Mouse (Mus musculus): ENCODE data around the gene Smc3. TPM values are rescaled to one million over a fixed set of nuclear protein-coding genes. Genes with fewer than 3 reads are reported as not detected.
"Not testable (repeated sequence)": the region's sequence is repeated elsewhere in the genome, so short reads cannot be mapped to it uniquely, and the experiment has no call there.

Smc3 gene
- polyA plus RNA-seq, 1 experiment from 2014 or later: 80.6 TPM

DNA sequence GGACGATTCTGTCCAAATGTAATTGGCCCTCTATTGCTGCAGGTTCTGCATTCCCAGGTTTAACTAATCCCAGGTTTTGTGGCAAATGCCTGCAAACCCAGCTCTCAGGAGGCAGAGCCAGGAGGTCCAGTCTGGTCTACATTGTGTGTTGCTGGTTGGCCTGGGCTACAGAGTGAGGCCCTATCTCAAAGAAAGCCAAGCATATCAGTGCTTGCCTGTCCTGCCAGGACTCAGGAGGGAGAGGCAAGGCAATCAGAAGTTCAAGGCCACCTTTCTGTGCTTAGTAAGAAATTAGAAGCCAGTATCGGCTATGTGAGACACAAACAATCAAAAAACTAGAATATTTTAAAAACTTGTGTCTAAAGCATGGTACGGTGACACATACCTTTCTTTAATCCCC is 27.0 kb upstream of the Smc3 start:
- no peaks in the 10 kb centered on the region for H3K9me3 ChIP-seq (ENCODE audit: control insufficient read depth, low read length)
- no peak overlapping the region for H3K27ac ChIP-seq (ENCODE audit: low read depth, low read length)
- H3K4me1 ChIP-seq (replicated peaks; ENCODE audit: control insufficient read depth, insufficient read depth, low read length): peaks cover 11% of the 10 kb centered on the region
- H3K9ac ChIP-seq (ENCODE audit: low read depth, low read length): no peak overlapping the region
- H3K36me3 ChIP-seq (ENCODE audit: control insufficient read depth, insufficient read depth, low read length): no peaks in the 10 kb centered on the region
- no peak overlapping the region for H3K4me3 ChIP-seq (ENCODE audit: low read depth, low read length)
- ATAC-seq (replicated peaks; ENCODE audit: low FRiP score): no peak
- 85% methylated on average over 3 of the region's 3 CpGs for WGBS
- DNase-seq (ENCODE audit: low spot score): no peak
- no peaks in the 10 kb centered on the region for H3K27me3 ChIP-seq (replicated peaks; ENCODE audit: control insufficient read depth, insufficient read depth, low read length)
- no peak overlapping the region for H3K4me2 ChIP-seq

DNA sequence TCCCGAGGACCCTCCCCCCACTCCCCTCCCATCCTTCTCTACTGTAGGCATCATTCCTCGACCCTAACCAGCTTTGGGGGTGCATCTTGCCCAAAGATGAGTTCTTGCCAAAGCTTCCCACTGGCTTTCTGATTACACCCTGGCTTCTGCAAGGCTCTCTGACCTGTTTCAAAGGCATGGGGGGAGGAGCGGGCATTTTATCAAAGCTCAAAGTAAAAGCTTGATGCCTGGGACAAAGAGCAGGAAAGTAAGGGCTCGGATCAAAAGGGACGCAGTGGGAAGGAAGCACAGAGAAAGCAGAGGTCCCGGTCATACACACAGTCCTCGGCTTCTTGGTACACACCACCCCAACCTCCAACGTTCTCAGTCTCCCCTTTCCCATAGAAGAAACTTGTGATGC is 26.1 kb upstream of the Smc3 start:
- no peak overlapping the region for H3K27ac ChIP-seq (ENCODE audit: low read depth, low read length)
- no peaks in the 10 kb centered on the region for H3K27me3 ChIP-seq (replicated peaks; ENCODE audit: control insufficient read depth, insufficient read depth, low read length)
- ATAC-seq (replicated peaks; ENCODE audit: low FRiP score) (no peak), DNase-seq (ENCODE audit: low spot score) (peak; percentile 18)
- H3K4me2 ChIP-seq: no peak overlapping the region
- H3K4me3 ChIP-seq (ENCODE audit: low read depth, low read length): no peak overlapping the region
- H3K9ac ChIP-seq (ENCODE audit: low read depth, low read length): no peak overlapping the region
- no peaks in the 10 kb centered on the region for H3K36me3 ChIP-seq (ENCODE audit: control insufficient read depth, insufficient read depth, low read length)
- H3K9me3 ChIP-seq (ENCODE audit: control insufficient read depth, low read length): no peaks in the 10 kb centered on the region
- peaks cover 11% of the 10 kb centered on the region for H3K4me1 ChIP-seq (replicated peaks; ENCODE audit: control insufficient read depth, insufficient read depth, low read length)
- WGBS: 63% methylated on average over 8 of the region's 8 CpGs

DNA sequence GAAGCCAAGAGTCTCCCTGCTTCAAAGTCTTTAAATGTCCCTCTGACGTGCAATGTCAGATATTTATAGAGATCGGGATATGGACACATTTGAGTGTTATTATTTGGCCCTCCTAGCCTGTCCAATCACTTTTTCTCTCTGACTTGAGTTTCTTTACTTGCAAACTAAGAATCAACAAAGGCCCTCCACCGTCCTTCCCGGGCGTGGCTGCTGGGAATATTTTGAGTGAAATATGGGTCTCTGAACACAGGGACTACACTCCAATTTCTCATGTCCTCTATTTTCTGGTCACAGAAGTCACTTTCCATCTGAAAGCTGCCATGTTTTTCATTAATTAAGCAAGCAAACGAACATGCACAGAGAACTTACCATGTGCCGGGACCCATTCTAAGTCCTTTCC is 25.7 kb upstream of the Smc3 start:
- no peak overlapping the region for H3K4me2 ChIP-seq
- 85% methylated on average over 7 of the region's 7 CpGs for WGBS
- H3K9ac ChIP-seq (ENCODE audit: low read depth, low read length): no peak overlapping the region
- no peak overlapping the region for H3K4me3 ChIP-seq (ENCODE audit: low read depth, low read length)
- no peaks in the 10 kb centered on the region for H3K9me3 ChIP-seq (ENCODE audit: control insufficient read depth, low read length)
- ATAC-seq (replicated peaks; ENCODE audit: low FRiP score) (no peak), DNase-seq (ENCODE audit: low spot score) (peak; percentile 18)
- no peak overlapping the region for H3K27ac ChIP-seq (ENCODE audit: low read depth, low read length)
- H3K4me1 ChIP-seq (replicated peaks; ENCODE audit: control insufficient read depth, insufficient read depth, low read length): peaks cover 11% of the 10 kb centered on the region
- H3K27me3 ChIP-seq (replicated peaks; ENCODE audit: control insufficient read depth, insufficient read depth, low read length): no peaks in the 10 kb centered on the region
- no peaks in the 10 kb centered on the region for H3K36me3 ChIP-seq (ENCODE audit: control insufficient read depth, insufficient read depth, low read length)

DNA sequence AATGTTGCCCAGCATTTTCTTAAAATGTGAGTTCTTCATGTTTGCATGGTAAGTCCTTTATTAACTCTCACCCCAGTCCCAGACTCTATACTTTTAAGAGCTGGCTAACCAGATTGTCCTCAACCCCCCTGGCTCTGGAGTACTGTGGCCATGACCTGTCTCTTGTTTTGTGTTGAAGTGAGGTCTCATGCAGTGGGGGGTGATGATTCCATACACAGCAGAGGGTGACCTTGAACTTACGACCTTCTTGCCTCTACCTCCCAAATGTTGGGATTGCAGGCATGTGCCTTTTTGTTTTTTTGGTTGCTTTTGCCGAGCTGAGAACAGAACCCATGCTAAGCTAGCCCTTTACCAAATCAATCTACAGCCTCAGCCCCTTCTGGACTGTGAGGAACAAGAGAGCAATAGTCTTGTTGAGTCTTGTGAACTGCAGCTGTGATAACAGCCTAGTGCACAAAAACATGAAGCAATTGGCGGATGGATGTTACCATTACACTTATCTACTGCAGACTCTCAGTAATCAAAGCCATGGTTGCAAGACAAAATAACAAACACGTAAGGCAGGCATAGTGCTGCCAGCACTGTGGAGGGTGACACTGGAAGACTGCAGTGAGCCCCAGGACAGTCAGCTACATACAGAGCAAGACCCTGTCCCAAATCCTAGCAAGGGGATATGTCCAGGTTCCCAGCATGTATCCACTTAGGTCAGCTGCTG is 24.7 kb upstream of the Smc3 start:
- no peaks in the 10 kb centered on the region for H3K9me3 ChIP-seq (ENCODE audit: control insufficient read depth, low read length)
- WGBS: 64% methylated on average over 4 of the region's 4 CpGs
- no peak overlapping the region for H3K4me3 ChIP-seq (ENCODE audit: low read depth, low read length)
- no peaks in the 10 kb centered on the region for H3K27me3 ChIP-seq (replicated peaks; ENCODE audit: control insufficient read depth, insufficient read depth, low read length)
- H3K4me2 ChIP-seq: no peak overlapping the region
- DNase-seq (ENCODE audit: low spot score) (peak; percentile 31), ATAC-seq (replicated peaks; ENCODE audit: low FRiP score) (no peak)
- no peak overlapping the region for H3K27ac ChIP-seq (ENCODE audit: low read depth, low read length)
- no peak overlapping the region for H3K9ac ChIP-seq (ENCODE audit: low read depth, low read length)
- H3K4me1 ChIP-seq (replicated peaks; ENCODE audit: control insufficient read depth, insufficient read depth, low read length): peaks cover 11% of the 10 kb centered on the region
- H3K36me3 ChIP-seq (ENCODE audit: control insufficient read depth, insufficient read depth, low read length): no peaks in the 10 kb centered on the region

DNA sequence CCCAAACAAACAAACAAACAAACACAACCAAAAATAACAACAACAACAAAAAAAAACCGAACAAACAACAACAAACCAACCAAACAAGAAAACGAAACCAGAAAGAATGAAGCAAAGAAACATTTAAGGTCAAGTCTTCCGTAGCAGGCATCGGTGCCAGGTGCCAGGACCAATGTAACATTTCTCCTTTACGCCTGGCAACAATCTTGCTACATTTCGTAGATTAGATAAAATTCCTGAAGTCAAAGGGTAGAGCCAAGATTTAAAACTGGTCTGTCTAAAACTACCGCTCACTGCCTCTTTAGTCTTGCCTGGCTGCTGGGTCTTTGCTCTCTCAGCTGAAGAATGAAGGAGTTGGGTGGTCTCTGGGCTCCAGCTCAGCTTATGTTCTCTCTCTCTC is 24.1 kb upstream of the Smc3 start:
- Histone ChIP-seq H3K9me3 (ENCODE audit: control insufficient read depth, low read length) (no peaks in the 10 kb centered on the region), H3K4me1 (replicated peaks; ENCODE audit: control insufficient read depth, insufficient read depth, low read length) (peaks cover 10% of the 10 kb centered on the region), H3K27me3 (replicated peaks; ENCODE audit: control insufficient read depth, insufficient read depth, low read length) (no peaks in the 10 kb centered on the region), H3K27ac (ENCODE audit: low read depth, low read length) (no peak overlapping the region), H3K36me3 (ENCODE audit: control insufficient read depth, insufficient read depth, low read length) (no peaks in the 10 kb centered on the region), H3K9ac (ENCODE audit: low read depth, low read length) (no peak overlapping the region), H3K4me2 (no peak overlapping the region), H3K4me3 (ENCODE audit: low read depth, low read length) (no peak overlapping the region)
- peak; percentile 20 for DNase-seq (ENCODE audit: low spot score)
- no peak for ATAC-seq (replicated peaks; ENCODE audit: low FRiP score)
- 73% methylated on average over 7 of the region's 7 CpGs for WGBS

DNA sequence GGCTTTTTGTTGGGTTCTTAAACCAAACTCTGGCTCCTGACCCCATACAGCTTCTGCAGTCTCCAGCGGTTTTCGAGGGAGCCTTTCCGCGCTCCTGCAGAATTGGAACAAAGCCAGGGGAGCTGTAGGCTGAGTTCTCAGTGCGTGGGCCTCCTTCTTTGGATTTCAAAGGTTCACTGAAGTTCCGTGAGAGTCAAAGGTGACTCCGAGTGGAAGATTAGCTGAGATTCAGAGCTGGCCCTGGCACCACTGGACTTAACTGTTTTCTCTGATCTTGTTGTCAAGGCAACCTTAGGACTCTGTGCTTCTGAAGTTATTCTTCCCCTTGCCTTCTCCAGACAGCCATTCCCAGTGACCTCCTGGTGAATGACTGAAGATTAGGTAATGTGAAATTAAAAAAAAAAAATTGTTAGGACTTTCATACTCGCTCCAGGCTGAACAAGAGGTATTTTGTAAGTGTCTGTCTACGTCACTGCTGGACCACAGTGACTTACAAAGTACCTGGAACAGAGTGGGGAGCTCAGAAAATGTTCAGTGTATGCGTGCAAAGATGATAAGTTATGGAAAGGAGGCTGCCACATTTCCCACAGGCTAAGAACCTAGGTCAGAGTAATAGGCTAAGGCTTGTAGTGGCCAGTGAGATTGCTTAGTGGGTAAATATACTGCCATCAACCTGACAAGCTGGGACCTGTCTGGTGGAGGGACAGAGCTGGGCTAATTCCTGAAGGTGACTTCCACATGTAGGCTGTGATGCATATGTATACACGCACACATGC is 23.0 kb upstream of the Smc3 start:
- ATAC-seq (replicated peaks; ENCODE audit: low FRiP score) (no peak), DNase-seq (ENCODE audit: low spot score) (peak; percentile 29)
- Histone ChIP-seq H3K36me3 (ENCODE audit: control insufficient read depth, insufficient read depth, low read length) (no peaks in the 10 kb centered on the region), H3K27me3 (replicated peaks; ENCODE audit: control insufficient read depth, insufficient read depth, low read length) (no peaks in the 10 kb centered on the region), H3K4me2 (no peak overlapping the region), H3K27ac (ENCODE audit: low read depth, low read length) (no peak overlapping the region), H3K4me3 (ENCODE audit: low read depth, low read length) (no peak overlapping the region), H3K9ac (ENCODE audit: low read depth, low read length) (no peak overlapping the region), H3K4me1 (replicated peaks; ENCODE audit: control insufficient read depth, insufficient read depth, low read length) (no peaks in the 10 kb centered on the region; the same call in none of the 2 replicates), H3K9me3 (ENCODE audit: control insufficient read depth, low read length) (no peaks in the 10 kb centered on the region)
- 67% methylated on average over 11 of the region's 11 CpGs for WGBS

DNA sequence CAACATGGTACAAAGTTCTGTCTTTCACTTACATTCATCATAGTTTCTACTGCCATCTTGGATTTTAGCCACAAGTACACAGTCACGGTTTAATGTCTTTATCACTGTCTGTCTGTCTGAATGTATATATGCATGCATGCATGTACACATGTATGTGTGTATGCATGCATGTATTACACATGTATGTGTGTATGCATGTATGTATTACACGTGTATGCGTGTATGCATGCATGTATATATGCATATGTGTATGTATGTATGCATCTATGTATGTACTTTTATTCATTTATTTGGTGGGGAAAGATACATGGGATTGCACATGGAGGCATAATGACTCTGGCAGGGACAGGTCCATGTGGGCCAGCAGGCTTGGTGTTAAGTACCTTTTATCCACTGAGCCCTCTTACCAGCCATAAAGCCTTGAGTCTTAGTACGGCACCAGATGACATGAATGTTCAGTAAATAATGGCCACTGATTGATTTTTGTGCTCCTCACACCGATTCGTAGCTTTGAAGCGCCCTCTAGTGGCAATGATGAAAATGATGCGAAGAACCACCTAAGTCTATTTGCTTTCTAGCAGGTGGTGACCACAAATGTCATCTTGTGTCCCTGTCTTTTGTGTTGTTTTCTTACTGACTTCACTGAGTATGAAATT is 21.5 kb upstream of the Smc3 start:
- no peaks in the 10 kb centered on the region for H3K9me3 ChIP-seq (ENCODE audit: control insufficient read depth, low read length)
- H3K27me3 ChIP-seq (replicated peaks; ENCODE audit: control insufficient read depth, insufficient read depth, low read length): no peaks in the 10 kb centered on the region
- H3K4me2 ChIP-seq: no peak overlapping the region
- ATAC-seq (replicated peaks; ENCODE audit: low FRiP score) (0 out of 2 replicates have a peak, but pooled peaks have one; percentile 36), DNase-seq (ENCODE audit: low spot score) (peak; percentile 47)
- no peak overlapping the region for H3K4me3 ChIP-seq (ENCODE audit: low read depth, low read length)
- no peaks in the 10 kb centered on the region; the same call in 1 of the 2 replicates for H3K4me1 ChIP-seq (replicated peaks; ENCODE audit: control insufficient read depth, insufficient read depth, low read length)
- WGBS: 12% methylated on average over 8 of the region's 8 CpGs
- H3K36me3 ChIP-seq (ENCODE audit: control insufficient read depth, insufficient read depth, low read length): no peaks in the 10 kb centered on the region
- no peak overlapping the region for H3K27ac ChIP-seq (ENCODE audit: low read depth, low read length)
- no peak overlapping the region for H3K9ac ChIP-seq (ENCODE audit: low read depth, low read length)

DNA sequence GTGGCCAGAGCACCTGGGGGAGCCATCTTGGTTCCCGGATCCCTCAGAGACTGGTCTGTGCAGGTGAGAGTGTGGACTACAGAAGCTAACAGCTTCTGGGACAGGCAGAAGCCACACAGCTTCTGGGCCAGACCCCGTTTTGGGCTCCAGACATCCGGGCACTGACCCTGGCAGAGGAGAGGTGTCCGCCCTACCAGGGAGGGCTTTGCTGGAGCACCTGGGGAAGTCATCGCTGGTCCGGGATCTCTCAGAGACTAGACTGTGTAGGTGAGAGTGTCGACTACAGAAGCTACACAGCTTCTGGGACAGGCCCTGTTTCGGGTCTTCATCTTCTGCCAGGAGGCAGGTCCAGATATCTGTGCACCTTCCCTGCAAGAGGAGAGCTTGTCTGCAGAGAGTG is 19.9 kb upstream of the Smc3 start:
- not testable (repeated sequence) for H3K36me3 ChIP-seq (ENCODE audit: control insufficient read depth, insufficient read depth, low read length); H3K27ac ChIP-seq (ENCODE audit: low read depth, low read length); H3K4me3 ChIP-seq (ENCODE audit: low read depth, low read length); H3K4me1 ChIP-seq (replicated peaks; ENCODE audit: control insufficient read depth, insufficient read depth, low read length); H3K9ac ChIP-seq (ENCODE audit: low read depth, low read length); H3K4me2 ChIP-seq; H3K9me3 ChIP-seq (ENCODE audit: control insufficient read depth, low read length); ATAC-seq (replicated peaks; ENCODE audit: low FRiP score); H3K27me3 ChIP-seq (replicated peaks; ENCODE audit: control insufficient read depth, insufficient read depth, low read length)
- 81% methylated on average over 8 of the region's 8 CpGs for WGBS
- DNase-seq (ENCODE audit: low spot score): peak; percentile 15

All from liver, embryonic 11.5 days (tissue).